Mouse (Mus musculus): ENCODE measurements around the gene Olfr384.

DNA sequence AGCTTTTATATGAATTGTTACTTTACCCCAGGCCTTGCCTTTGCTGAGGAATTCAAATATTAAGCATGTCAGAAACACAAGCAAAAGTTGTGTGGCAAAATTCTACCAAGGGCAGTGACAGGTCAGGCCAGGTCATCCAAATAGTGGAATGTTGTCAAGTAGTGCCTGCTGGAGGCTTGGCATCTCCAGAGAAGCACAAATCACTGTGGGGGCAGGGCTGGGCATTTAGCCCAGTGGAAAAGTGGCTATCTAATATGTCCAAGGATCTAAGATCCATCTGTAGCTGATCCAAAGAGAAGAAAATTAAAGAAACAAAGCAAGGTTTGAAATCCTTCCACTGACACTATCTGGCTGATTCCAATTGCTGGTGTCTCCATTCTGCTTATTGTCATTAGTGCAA is 18.5 kb upstream of the Olfr384 start:
- TF ChIP-seq CTCF (IDR thresholded peaks at IDR 0.05; ENCODE audit: borderline replicate concordance, insufficient read depth, low read length), result no peak
- no peak for TF ChIP-seq POLR2A (IDR thresholded peaks at IDR 0.05; ENCODE audit: low read depth, low read length)

Data from embryonic fibroblast, embryonic 13.5 days (primary cell).